Mouse (Mus musculus): ENCODE data around the gene Cdx4. TPM values are rescaled to one million over a fixed set of nuclear protein-coding genes. Genes with fewer than 3 reads are reported as not detected.

Cdx4 gene
- polyA plus RNA-seq, 1 experiment from 2014 or later: not detected

GRCm38 (mm10) chrX:103314146-103314545 lies 7.1 kb upstream of the Cdx4 start:
- Histone ChIP-seq H3K4me3 (ENCODE audit: low read depth, low read length) (no peak overlapping the region), H3K9me3 (ENCODE audit: control insufficient read depth, low read length) (no peaks in the 10 kb centered on the region), H3K4me2 (no peak overlapping the region), H3K4me1 (replicated peaks; ENCODE audit: control insufficient read depth, insufficient read depth, low read length) (no peaks in the 10 kb centered on the region), H3K27ac (ENCODE audit: low read depth, low read length) (no peak overlapping the region), H3K36me3 (ENCODE audit: control insufficient read depth, insufficient read depth, low read length) (no peaks in the 10 kb centered on the region), H3K9ac (ENCODE audit: low read depth, low read length) (no peak overlapping the region), H3K27me3 (replicated peaks; ENCODE audit: control insufficient read depth, insufficient read depth, low read length) (peaks cover 29% of the 10 kb centered on the region)
- ATAC-seq (replicated peaks; ENCODE audit: low FRiP score): no peak
- DNase-seq (ENCODE audit: low spot score): no peak
- 71% methylated on average over 6 of the region's 6 CpGs for WGBS

DNA sequence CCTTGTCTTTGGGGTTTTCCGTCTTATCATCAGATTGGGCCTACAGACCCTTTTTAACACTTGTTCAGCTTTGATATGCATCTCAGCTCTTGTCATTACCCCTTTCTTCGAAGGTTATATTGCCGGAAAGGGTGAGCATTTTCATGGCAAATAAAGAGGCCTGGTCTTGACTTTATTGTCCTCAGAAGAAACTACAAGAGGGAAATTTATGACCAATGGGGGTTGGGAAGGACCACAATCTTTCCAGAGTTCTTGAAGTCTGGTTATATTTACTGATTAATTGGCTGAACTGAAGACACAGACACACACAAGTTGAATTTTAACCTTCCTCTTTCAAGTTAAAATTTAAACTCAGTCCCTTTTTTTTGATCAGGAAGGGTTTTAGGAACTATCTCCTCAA lies 4.7 kb downstream of the Cdx4 start:
- Histone ChIP-seq H3K4me3 (ENCODE audit: low read depth, low read length) (no peak overlapping the region), H3K4me1 (replicated peaks; ENCODE audit: control insufficient read depth, insufficient read depth, low read length) (no peaks in the 10 kb centered on the region), H3K27me3 (replicated peaks; ENCODE audit: control insufficient read depth, insufficient read depth, low read length) (peaks cover 49% of the 10 kb centered on the region), H3K36me3 (ENCODE audit: control insufficient read depth, insufficient read depth, low read length) (no peaks in the 10 kb centered on the region), H3K4me2 (no peak overlapping the region), H3K9ac (ENCODE audit: low read depth, low read length) (no peak overlapping the region), H3K9me3 (ENCODE audit: control insufficient read depth, low read length) (no peaks in the 10 kb centered on the region), H3K27ac (ENCODE audit: low read depth, low read length) (no peak overlapping the region)
- ATAC-seq (replicated peaks; ENCODE audit: low FRiP score): no peak
- WGBS: 59% methylated on average over 3 of the region's 3 CpGs
- no peak for DNase-seq (ENCODE audit: low spot score)

GRCm38 (mm10) chrX:103329386-103329785 lies 8.2 kb downstream of the Cdx4 start:
- no peak for DNase-seq (ENCODE audit: low spot score)
- Histone ChIP-seq H3K36me3 (ENCODE audit: control insufficient read depth, insufficient read depth, low read length) (no peaks in the 10 kb centered on the region), H3K9ac (ENCODE audit: low read depth, low read length) (no peak overlapping the region), H3K9me3 (ENCODE audit: control insufficient read depth, low read length) (no peaks in the 10 kb centered on the region), H3K4me1 (replicated peaks; ENCODE audit: control insufficient read depth, insufficient read depth, low read length) (no peaks in the 10 kb centered on the region), H3K4me3 (ENCODE audit: low read depth, low read length) (no peak overlapping the region), H3K27me3 (replicated peaks; ENCODE audit: control insufficient read depth, insufficient read depth, low read length) (peaks cover 21% of the 10 kb centered on the region), H3K27ac (ENCODE audit: low read depth, low read length) (no peak overlapping the region), H3K4me2 (no peak overlapping the region)
- 57% methylated on average over 8 of the region's 8 CpGs for WGBS
- no peak for ATAC-seq (replicated peaks; ENCODE audit: low FRiP score)

DNA sequence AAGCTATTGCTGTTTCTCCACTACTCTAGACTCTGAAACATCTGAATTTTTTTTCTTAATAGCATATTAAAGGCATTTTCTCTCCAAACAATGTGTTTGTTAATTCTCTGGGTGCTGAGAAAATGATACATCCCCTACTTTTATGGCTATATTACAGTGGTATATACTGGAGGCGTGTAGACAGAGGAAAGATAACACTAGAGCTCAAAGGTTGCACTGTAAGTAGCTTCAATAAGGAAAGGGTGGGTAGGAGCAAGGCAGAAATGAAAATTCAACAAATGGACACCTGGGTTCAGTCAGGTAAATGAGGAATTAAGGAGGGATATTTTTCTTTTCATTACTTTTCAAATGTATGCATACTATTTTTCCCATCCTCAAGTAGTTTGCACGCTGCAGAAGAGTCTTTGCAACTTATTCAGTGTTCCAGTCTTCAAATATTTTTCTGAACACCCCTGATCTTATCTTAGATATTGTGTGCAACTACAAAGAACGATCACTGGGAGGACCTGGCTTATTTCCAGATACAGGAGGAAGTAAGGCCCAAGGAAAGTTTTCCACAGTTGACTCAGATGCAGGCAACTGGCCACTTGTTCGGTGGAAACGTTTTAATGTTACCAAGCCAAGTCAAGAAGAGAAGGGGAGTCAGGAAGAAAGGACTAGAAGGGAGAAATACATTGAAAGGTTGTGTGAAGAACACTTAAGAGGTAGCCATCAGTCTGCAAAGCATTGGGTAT lies 10.1 kb downstream of the Cdx4 start:
- H3K27ac ChIP-seq (ENCODE audit: low read depth, low read length): no peak overlapping the region
- H3K9me3 ChIP-seq (ENCODE audit: control insufficient read depth, low read length): no peaks in the 10 kb centered on the region
- H3K4me1 ChIP-seq (replicated peaks; ENCODE audit: control insufficient read depth, insufficient read depth, low read length): no peaks in the 10 kb centered on the region
- no peak for DNase-seq (ENCODE audit: low spot score)
- WGBS: 56% methylated on average over 5 of the region's 5 CpGs
- H3K36me3 ChIP-seq (ENCODE audit: control insufficient read depth, insufficient read depth, low read length): no peaks in the 10 kb centered on the region
- no peak overlapping the region for H3K9ac ChIP-seq (ENCODE audit: low read depth, low read length)
- peaks cover 16% of the 10 kb centered on the region for H3K27me3 ChIP-seq (replicated peaks; ENCODE audit: control insufficient read depth, insufficient read depth, low read length)
- ATAC-seq (replicated peaks; ENCODE audit: low FRiP score): no peak
- H3K4me2 ChIP-seq: no peak overlapping the region
- H3K4me3 ChIP-seq (ENCODE audit: low read depth, low read length): no peak overlapping the region

DNA sequence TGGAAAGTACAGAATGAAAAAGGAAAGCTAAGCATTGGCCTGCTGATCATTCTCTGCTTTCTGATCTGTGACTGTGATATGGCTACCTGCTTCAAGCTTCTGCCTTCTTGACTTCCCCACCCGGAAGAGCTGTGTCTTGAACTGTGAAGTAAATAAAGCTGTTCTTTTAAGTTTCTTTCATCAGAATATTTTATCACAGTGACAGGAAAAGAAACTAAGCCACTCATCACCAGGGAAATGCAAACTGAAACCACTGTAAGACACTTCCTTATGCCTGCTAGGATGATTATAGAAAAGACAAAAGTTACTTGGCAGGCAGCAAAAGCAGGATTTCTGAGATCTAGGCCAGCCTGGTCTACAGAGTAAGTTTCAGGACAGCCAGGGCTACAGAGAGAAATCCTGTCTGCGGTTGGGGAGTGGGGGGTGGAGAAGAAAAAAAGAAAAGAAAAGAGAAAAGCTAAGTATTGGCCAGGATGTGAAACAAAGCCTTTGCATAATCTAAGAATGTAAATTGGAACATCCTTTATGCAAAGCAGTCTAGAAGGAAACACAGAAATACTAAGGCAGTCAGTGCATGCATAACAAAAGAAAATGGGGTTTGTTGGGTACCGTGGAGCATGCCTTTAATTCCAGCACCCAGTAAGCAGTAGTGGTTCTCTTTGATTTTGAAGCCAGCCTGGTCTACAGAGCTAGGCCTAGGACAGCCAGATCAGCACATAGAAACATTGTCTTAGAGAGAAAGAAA lies 20.3 kb downstream of the Cdx4 start:
- H3K9ac ChIP-seq (ENCODE audit: low read depth, low read length): no peak overlapping the region
- H3K4me2 ChIP-seq: no peak overlapping the region
- no peaks in the 10 kb centered on the region for H3K9me3 ChIP-seq (ENCODE audit: control insufficient read depth, low read length)
- no peak overlapping the region for H3K27ac ChIP-seq (ENCODE audit: low read depth, low read length)
- ATAC-seq (replicated peaks; ENCODE audit: low FRiP score): no peak
- H3K4me1 ChIP-seq (replicated peaks; ENCODE audit: control insufficient read depth, insufficient read depth, low read length): no peaks in the 10 kb centered on the region
- 61% methylated on average over 3 of the region's 3 CpGs for WGBS
- no peaks in the 10 kb centered on the region for H3K36me3 ChIP-seq (ENCODE audit: control insufficient read depth, insufficient read depth, low read length)
- H3K27me3 ChIP-seq (replicated peaks; ENCODE audit: control insufficient read depth, insufficient read depth, low read length): peaks cover 3% of the 10 kb centered on the region
- no peak overlapping the region for H3K4me3 ChIP-seq (ENCODE audit: low read depth, low read length)
- DNase-seq (ENCODE audit: low spot score): no peak

- Histone ChIP-seq H3K4me3 (ENCODE audit: low read depth, low read length) (peak overlapping the region; percentile 57), H3K27ac (ENCODE audit: low read depth, low read length) (no peak overlapping the region), H3K4me1 (replicated peaks; ENCODE audit: control insufficient read depth, insufficient read depth, low read length) (no peaks in the 10 kb centered on the region), H3K9me3 (ENCODE audit: control insufficient read depth, low read length) (no peaks in the 10 kb centered on the region), H3K4me2 (peak overlapping the region; percentile 69), H3K36me3 (ENCODE audit: control insufficient read depth, insufficient read depth, low read length) (no peaks in the 10 kb centered on the region), H3K9ac (ENCODE audit: low read depth, low read length) (no peak overlapping the region), H3K27me3 (replicated peaks; ENCODE audit: control insufficient read depth, insufficient read depth, low read length) (peaks cover 41% of the 10 kb centered on the region)
- no peak for ATAC-seq (replicated peaks; ENCODE audit: low FRiP score)
- WGBS: 43% methylated on average over 5 of the region's 5 CpGs
- no peak for DNase-seq (ENCODE audit: low spot score)
Observed at GRCm38 (mm10) chrX:103355784-103356183, 34.6 kb downstream of the Cdx4 start.

DNA sequence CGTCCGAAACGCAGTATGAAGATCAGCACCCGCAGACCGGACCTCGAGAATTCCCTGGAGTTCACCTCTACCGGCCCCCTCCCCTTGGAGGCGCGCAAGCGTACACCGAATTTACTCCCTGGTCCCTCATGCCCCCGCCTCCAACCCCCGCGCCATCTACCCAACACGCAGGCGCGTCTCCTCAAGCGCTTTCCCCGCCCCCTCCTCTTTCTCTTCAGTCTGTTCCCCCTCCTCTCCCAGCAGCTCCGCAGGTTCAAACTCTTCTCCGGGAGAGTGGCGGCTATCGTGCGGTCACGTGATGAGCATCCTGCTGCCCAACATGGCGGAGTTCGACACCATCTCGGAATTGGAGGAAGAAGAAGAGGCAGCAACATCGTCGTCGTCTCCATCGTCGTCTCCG lies 35.1 kb downstream of the Cdx4 start, which contains the start of gene Chic1:
Chic1 (plus strand) TSS at position 190 of the 400 bp plus-strand sequence.
- H3K9ac ChIP-seq (ENCODE audit: low read depth, low read length): peak within 1 kb of the TSS; percentile 25; the same call in 1 of the 2 replicates

DNA sequence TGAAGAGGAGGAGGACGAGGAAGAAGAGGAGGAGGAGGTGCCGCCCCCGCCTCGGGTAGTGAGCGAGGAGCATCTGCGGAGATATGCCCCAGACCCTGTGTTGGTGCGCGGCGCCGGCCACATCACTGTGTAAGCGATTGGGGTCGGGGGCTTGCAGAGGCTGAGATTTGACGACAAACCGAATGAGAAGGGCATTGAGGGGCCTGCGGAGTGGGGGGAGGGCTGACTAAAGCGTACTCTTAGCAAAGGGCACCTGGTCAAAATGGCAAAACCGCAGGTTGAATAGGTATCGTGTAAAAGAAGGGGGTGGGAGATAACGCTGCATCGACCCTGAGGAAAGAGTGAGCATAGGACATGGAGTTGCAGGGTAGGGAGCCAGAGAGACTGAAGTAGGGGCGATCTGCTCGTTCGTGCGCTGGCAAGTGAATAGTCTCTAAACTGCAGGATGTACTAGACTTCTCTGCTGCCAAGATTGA lies 35.6 kb downstream of the Cdx4 start:
- peaks cover 37% of the 10 kb centered on the region for H3K27me3 ChIP-seq (replicated peaks; ENCODE audit: control insufficient read depth, insufficient read depth, low read length)
- no peak overlapping the region for H3K27ac ChIP-seq (ENCODE audit: low read depth, low read length)
- peak overlapping the region; percentile 25; the same call in 1 of the 2 replicates for H3K9ac ChIP-seq (ENCODE audit: low read depth, low read length)
- peak overlapping the region; percentile 69 for H3K4me2 ChIP-seq
- no peak for ATAC-seq (replicated peaks; ENCODE audit: low FRiP score)
- H3K4me3 ChIP-seq (ENCODE audit: low read depth, low read length): peak overlapping the region; percentile 57
- DNase-seq (ENCODE audit: low spot score): no peak
- H3K9me3 ChIP-seq (ENCODE audit: control insufficient read depth, low read length): no peaks in the 10 kb centered on the region
- 8% methylated on average over 24 of the region's 24 CpGs for WGBS
- no peaks in the 10 kb centered on the region for H3K36me3 ChIP-seq (ENCODE audit: control insufficient read depth, insufficient read depth, low read length)
- H3K4me1 ChIP-seq (replicated peaks; ENCODE audit: control insufficient read depth, insufficient read depth, low read length): no peaks in the 10 kb centered on the region

More for the DNA sequence above, 35.1 kb downstream of the Cdx4 start, which contains the start of gene Chic1:
- Histone ChIP-seq H3K27me3 (replicated peaks; ENCODE audit: control insufficient read depth, insufficient read depth, low read length) (peaks cover 37% of the 10 kb centered on the region), H3K4me2 (peak within 1 kb of the TSS; percentile 69), H3K36me3 (ENCODE audit: control insufficient read depth, insufficient read depth, low read length) (no peaks in the 10 kb centered on the region), H3K4me3 (ENCODE audit: low read depth, low read length) (peak within 1 kb of the TSS; percentile 57), H3K4me1 (replicated peaks; ENCODE audit: control insufficient read depth, insufficient read depth, low read length) (no peaks in the 10 kb centered on the region), H3K9me3 (ENCODE audit: control insufficient read depth, low read length) (no peaks in the 10 kb centered on the region), H3K27ac (ENCODE audit: low read depth, low read length) (no peak within 1 kb of the TSS)
- DNase-seq (ENCODE audit: low spot score) (peak; percentile 58), ATAC-seq (replicated peaks; ENCODE audit: low FRiP score) (no peak; the same call in 1 of the 2 replicates)
- WGBS: 8% methylated on average over 34 of the region's 34 CpGs
